Mouse (Mus musculus): ENCODE results near the gene Usp49.

- no peak for TF ChIP-seq CTCF (IDR thresholded peaks at IDR 0.05; ENCODE audit: extremely low read depth, insufficient read length, insufficient replicate concordance, low read depth, low read length)
- TF ChIP-seq POLR2A (IDR thresholded peaks at IDR 0.05; ENCODE audit: low read depth, low read length) = no peak
These were observed 72.3 kb downstream of the Usp49 start for GRCm38 (mm10) chr17:47702548-47703345.

Measured in small intestine, adult 2 months (tissue).